Mouse (Mus musculus): Measurements from ENCODE around the gene Suclg1.

Suclg1 gene

DNA sequence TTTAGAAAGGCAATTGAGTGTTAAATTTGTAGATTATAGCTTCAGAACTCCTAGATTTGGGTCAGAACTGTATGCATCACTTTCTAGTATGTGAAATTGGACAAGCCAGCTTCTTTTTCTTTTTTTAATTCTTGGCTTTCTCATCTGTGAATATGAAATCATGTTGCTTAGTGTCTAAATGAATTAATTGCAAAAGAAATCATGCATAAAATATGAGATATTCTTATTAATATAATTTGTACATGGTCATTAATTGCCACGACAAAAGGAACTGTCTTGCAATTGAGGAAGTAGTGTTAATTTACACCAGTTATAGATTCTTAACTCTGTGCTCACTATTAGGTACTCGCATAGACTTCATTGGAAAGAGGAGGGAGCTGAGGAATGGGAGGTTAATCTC lies 74.1 kb downstream of the Suclg1 start:
- DNase-seq (ENCODE audit: low spot score): no peak

Data from c-Kit-positive CD71-positive TER-119-positive erythroid progenitor cells, embryonic 14.5 days (primary cell).